Mouse (Mus musculus) G1E (cell line): ENCODE data around the gene Pacs2. TPM values are rescaled to one million over a fixed set of nuclear protein-coding genes. Genes with fewer than 3 reads are reported as not detected.

Experiments
- ATAC-seq: 2 replicates; pipeline ENCODE4 v1.8.0; 2016; ENCODE audit warnings: mild to moderate bottlenecking; ENCODE audit not compliant: insufficient number of reproducible peaks, poor library complexity, low FRiP score, severe bottlenecking; ENCODE audit errors: extremely low read depth
- DNase-seq: peaks from one replicate; pipeline ENCODE4 v3.0.0; 2012; ENCODE audit warnings: low spot score
- H3K27me3 ChIP-seq: 2 replicates; pipeline ENCODE4 v1.6.1; 2012; ENCODE audit warnings: mild to moderate bottlenecking, low read length, inconsistent platforms; ENCODE audit not compliant: insufficient read depth
- H3K36me3 ChIP-seq: replicated peaks from 2 replicates; pipeline ENCODE3; 2012; ENCODE audit warnings: mild to moderate bottlenecking, inconsistent platforms
- H3K4me1 ChIP-seq: 2 replicates; pipeline ENCODE4 v1.6.1; 2012; ENCODE audit warnings: low read depth, low read length, inconsistent platforms, mixed read lengths; ENCODE audit not compliant: insufficient read depth
- H3K4me3 ChIP-seq: 2 replicates; pipeline ENCODE4 v1.5.1; 2012; ENCODE audit warnings: low read depth, mild to moderate bottlenecking, inconsistent platforms, low read length, moderate library complexity, mixed read lengths
- H3K9me3 ChIP-seq: replicated peaks from 2 replicates; pipeline ENCODE4 v1.6.1; 2012; ENCODE audit warnings: inconsistent platforms
- CTCF ChIP-seq: IDR thresholded peaks from 2 replicates; pipeline ENCODE4 v1.5.1; 2012; ENCODE audit warnings: low read depth, low read length, inconsistent platforms, mixed read lengths
- GATA1 ChIP-seq: IDR thresholded peaks from 2 replicates; pipeline ENCODE4 v1.6.1; 2012; ENCODE audit warnings: borderline replicate concordance, low read length, inconsistent platforms, mixed read lengths
- GATA2 ChIP-seq: IDR thresholded peaks from 2 replicates; pipeline ENCODE4 v1.6.1; 2012; ENCODE audit warnings: low read depth, low read length, inconsistent platforms, borderline replicate concordance
- POLR2AphosphoS5 ChIP-seq: IDR thresholded peaks from 2 replicates; pipeline ENCODE4 v1.6.1; 2012; ENCODE audit warnings: low read depth, low read length, inconsistent platforms; ENCODE audit not compliant: insufficient replicate concordance
- TAL1 ChIP-seq: conservative IDR thresholded peaks from 2 replicates; pipeline ENCODE4 v1.6.1; 2012; ENCODE audit warnings: low read depth, low read length, inconsistent platforms, mixed read lengths
- polyA plus RNA-seq: library from polyadenylated mRNA; stranded (reverse); fragments of >175 nt; gene quantifications from 2 replicates; pipeline ENCODE4 v1.2.3, GENCODE M21; 2012
- total RNA-seq, 2 experiments: library from RNA; stranded (forward) in 1 of 2; stranded (reverse) in 1 of 2; fragments of 200-1000 nt in 1 of 2; fragments of >200 nt in 1 of 2; fragmentation: Nextera tagmentation in 1 of 2; gene quantifications; 2 replicates each; pipeline ENCODE4 v1.2.3; 2014 to 2017

Pacs2 gene
- total and polyA plus RNA-seq, 3 experiments: 17.0 to 47.0 (median 21.1) TPM

GRCm38 (mm10) chr12:112991444-112991843 lies 22.9 kb upstream of the Pacs2 start:
- peaks cover 49% of the 10 kb centered on the region for H3K4me1 ChIP-seq
- H3K36me3 ChIP-seq: peaks cover 85% of the 10 kb centered on the region
- H3K9me3 ChIP-seq: peaks cover 8% of the 10 kb centered on the region
- ATAC-seq: peak; percentile 66
- TF ChIP-seq CTCF (no peak), GATA1 (no peak), GATA2 (no peak), TAL1 (no peak), POLR2AphosphoS5 (no peak)
- no peak for DNase-seq
- H3K4me3 ChIP-seq: no peak overlapping the region
- H3K27me3 ChIP-seq: no peaks in the 10 kb centered on the region

GRCm38 (mm10) chr12:112994153-112994552 lies 20.2 kb upstream of the Pacs2 start:
- TF ChIP-seq POLR2AphosphoS5 (no peak), GATA2 (no peak), GATA1 (no peak), CTCF (no peak), TAL1 (no peak)
- H3K36me3 ChIP-seq: peaks cover 81% of the 10 kb centered on the region
- H3K9me3 ChIP-seq: peaks cover 14% of the 10 kb centered on the region
- H3K4me1 ChIP-seq: peaks cover 66% of the 10 kb centered on the region
- ATAC-seq: 0 out of 2 replicates have a peak, but pooled peaks have one; percentile 19
- DNase-seq: no peak
- no peak overlapping the region for H3K4me3 ChIP-seq
- H3K27me3 ChIP-seq: no peaks in the 10 kb centered on the region

GRCm38 (mm10) chr12:112999569-113000293 lies 14.6 kb upstream of the Pacs2 start:
- Histone ChIP-seq H3K4me1 (peaks cover 47% of the 10 kb centered on the region), H3K9me3 (peaks cover 14% of the 10 kb centered on the region), H3K4me3 (peak overlapping the region; percentile 84), H3K36me3 (peaks cover 36% of the 10 kb centered on the region), H3K27me3 (peaks cover 9% of the 10 kb centered on the region)
- no peak for TF ChIP-seq CTCF
- TF ChIP-seq POLR2AphosphoS5: no peak
- TF ChIP-seq GATA1: no peak
- no peak for TF ChIP-seq GATA2
- no peak for TF ChIP-seq TAL1
- no peak for DNase-seq
- no peak for ATAC-seq

- ATAC-seq (peak; percentile 97), DNase-seq (peak; percentile 98)
- Histone ChIP-seq H3K27me3 (peaks cover 17% of the 10 kb centered on the region), H3K4me3 (peak within 1 kb of the TSS; percentile 84), H3K4me1 (peaks cover 47% of the 10 kb centered on the region), H3K9me3 (peaks cover 13% of the 10 kb centered on the region), H3K36me3 (peaks cover 31% of the 10 kb centered on the region)
- TF ChIP-seq CTCF (no peak), POLR2AphosphoS5 (no peak), GATA1 (no peak), GATA2 (no peak), TAL1 (no peak)
Observed at GRCm38 (mm10) chr12:113000294-113001132, 13.8 kb upstream of the Pacs2 start, which contains the start of gene Brf1. TSS of gene Brf1 (minus strand) at chr12:113000704.

- Histone ChIP-seq H3K9me3 (peaks cover 7% of the 10 kb centered on the region), H3K36me3 (peaks cover 26% of the 10 kb centered on the region), H3K4me3 (peak overlapping the region; percentile 84), H3K4me1 (peaks cover 47% of the 10 kb centered on the region), H3K27me3 (peaks cover 21% of the 10 kb centered on the region)
- DNase-seq (no peak), ATAC-seq (peak; percentile 19; the same call in 1 of the 2 replicates)
- TF ChIP-seq POLR2AphosphoS5: no peak
- no peak for TF ChIP-seq CTCF
Observed at GRCm38 (mm10) chr12:113001133-113001474, 13.2 kb upstream of the Pacs2 start.

- peaks cover 33% of the 10 kb centered on the region for H3K27me3 ChIP-seq
- H3K9me3 ChIP-seq: no peaks in the 10 kb centered on the region
- H3K36me3 ChIP-seq: peaks cover 10% of the 10 kb centered on the region
- DNase-seq (no peak), ATAC-seq (no peak)
- peaks cover 38% of the 10 kb centered on the region for H3K4me1 ChIP-seq
- no peak overlapping the region for H3K4me3 ChIP-seq
- TF ChIP-seq GATA2 (no peak), POLR2AphosphoS5 (no peak), TAL1 (no peak), GATA1 (no peak), CTCF (no peak)
Observed at GRCm38 (mm10) chr12:113002667-113003066, 11.6 kb upstream of the Pacs2 start.
